Mouse (Mus musculus) forebrain, embryonic 10.5 days (tissue): ENCODE results near the gene Cryl1. TPM values are rescaled to one million over a fixed set of nuclear protein-coding genes. Genes with fewer than 3 reads are reported as not detected.

Experiments
- DNase-seq: peaks from one replicate; pipeline ENCODE4 v3.0.0-alpha.2; 2017; ENCODE audit warnings: low spot score; ENCODE audit errors: extremely low spot score
- H3K27ac ChIP-seq: fragments of 300-500 bp; sonication (generic); 2 replicates; pipeline ENCODE4 v1.5.1; 2016; ENCODE audit warnings: mild to moderate bottlenecking
- H3K27me3 ChIP-seq: fragments of 300-500 bp; sonication (generic); 2 replicates; pipeline ENCODE4 v1.6.1; 2016; ENCODE audit warnings: mild to moderate bottlenecking; ENCODE audit not compliant: poor library complexity, severe bottlenecking
- H3K36me3 ChIP-seq: fragments of 300-500 bp; sonication (generic); replicated peaks from 2 replicates; pipeline ENCODE4 v1.6.1; 2016; ENCODE audit warnings: mild to moderate bottlenecking, moderate library complexity
- H3K4me1 ChIP-seq: fragments of 300-500 bp; sonication (generic); 2 replicates; pipeline ENCODE4 v1.6.1; 2016
- H3K4me3 ChIP-seq: fragments of 300-500 bp; sonication (generic); 2 replicates; pipeline ENCODE4 v1.5.1; 2016; ENCODE audit warnings: mild to moderate bottlenecking, moderate library complexity
- H3K9me3 ChIP-seq: fragments of 300-500 bp; sonication (generic); 2 replicates; pipeline ENCODE4 v1.6.1; 2016; ENCODE audit warnings: mild to moderate bottlenecking, moderate library complexity
- WGBS: fragments of 180-500 bp; shearing (Covaris S2); methylation state at CpG from one replicate; pipeline ENCODE4 v1.1.7; 2016; 5-methylcytosine and 5-hydroxymethylcytosine counted together
- polyA plus RNA-seq: library from polyadenylated mRNA; unstranded; fragments of >200 nt; fragmentation: Nextera tagmentation; extraction: Ambion mirVana; gene quantifications from 2 replicates; pipeline ENCODE4 v1.2.1, GENCODE M21; 2016

Gene Cryl1
- polyA plus RNA-seq, 1 experiment from 2014 or later, result 6.2 TPM

- WGBS, result 87% methylated on average over 6 of the region's 6 CpGs
- Histone ChIP-seq H3K27me3 (peaks cover 29% of the 10 kb centered on the region), H3K4me1 (peaks cover 8% of the 10 kb centered on the region), H3K36me3 (no peaks in the 10 kb centered on the region), H3K27ac (no peak overlapping the region), H3K4me3 (no peak overlapping the region), H3K9me3 (no peaks in the 10 kb centered on the region)
- no peak for DNase-seq
Observed at GRCm38 (mm10) chr14:57363833-57364232, 34.5 kb downstream of the Cryl1 start.

GRCm38 (mm10) chr14:57362726-57363660, 35.3 kb downstream of the Cryl1 start:
- 14% methylated on average over 25 of the region's 31 CpGs for WGBS
- DNase-seq, result peak; percentile 85
- peak overlapping the region; percentile 33 for H3K4me3 ChIP-seq

GRCm38 (mm10) chr14:57357030-57357429, 41.3 kb downstream of the Cryl1 start:
- H3K27ac ChIP-seq, result no peak overlapping the region
- H3K4me3 ChIP-seq, result no peak overlapping the region
- no peaks in the 10 kb centered on the region for H3K36me3 ChIP-seq
- DNase-seq, result no peak
- H3K9me3 ChIP-seq, result no peaks in the 10 kb centered on the region
- peaks cover 26% of the 10 kb centered on the region for H3K27me3 ChIP-seq
- 79% methylated on average over 5 of the region's 5 CpGs for WGBS
- peaks cover 1% of the 10 kb centered on the region for H3K4me1 ChIP-seq

More at GRCm38 (mm10) chr14:57362726-57363660, 35.3 kb downstream of the Cryl1 start:
- Histone ChIP-seq H3K9me3 (no peaks in the 10 kb centered on the region), H3K36me3 (no peaks in the 10 kb centered on the region), H3K27me3 (peaks cover 29% of the 10 kb centered on the region), H3K4me1 (peaks cover 8% of the 10 kb centered on the region), H3K27ac (no peak overlapping the region)

GRCm38 (mm10) chr14:57351521-57352235, 46.7 kb downstream of the Cryl1 start:
- Histone ChIP-seq H3K4me3 (no peak overlapping the region), H3K27ac (no peak overlapping the region), H3K9me3 (no peaks in the 10 kb centered on the region), H3K4me1 (peaks cover 18% of the 10 kb centered on the region), H3K27me3 (peaks cover 33% of the 10 kb centered on the region), H3K36me3 (no peaks in the 10 kb centered on the region)
- WGBS, result 74% methylated on average over 7 of the region's 7 CpGs
- DNase-seq, result peak; percentile 30

- peaks cover 18% of the 10 kb centered on the region for H3K4me1 ChIP-seq
- no peaks in the 10 kb centered on the region for H3K9me3 ChIP-seq
- H3K27ac ChIP-seq, result no peak overlapping the region
- no peaks in the 10 kb centered on the region for H3K36me3 ChIP-seq
- 90% methylated on average over 10 of the region's 10 CpGs for WGBS
- H3K4me3 ChIP-seq, result no peak overlapping the region
- no peak for DNase-seq
- H3K27me3 ChIP-seq, result peaks cover 33% of the 10 kb centered on the region
Observed at GRCm38 (mm10) chr14:57349955-57350354, 48.4 kb downstream of the Cryl1 start.

- Histone ChIP-seq H3K9me3 (no peaks in the 10 kb centered on the region), H3K4me1 (peaks cover 34% of the 10 kb centered on the region), H3K27me3 (peaks cover 33% of the 10 kb centered on the region), H3K27ac (no peak overlapping the region), H3K36me3 (no peaks in the 10 kb centered on the region), H3K4me3 (no peak overlapping the region)
- no peak for DNase-seq
- 75% methylated on average over 4 of the region's 4 CpGs for WGBS
Observed at GRCm38 (mm10) chr14:57348155-57348554, 50.2 kb downstream of the Cryl1 start.

GRCm38 (mm10) chr14:57346135-57346534, 52.2 kb downstream of the Cryl1 start:
- Histone ChIP-seq H3K4me1 (peaks cover 32% of the 10 kb centered on the region), H3K4me3 (no peak overlapping the region), H3K27me3 (peaks cover 21% of the 10 kb centered on the region), H3K9me3 (no peaks in the 10 kb centered on the region), H3K36me3 (no peaks in the 10 kb centered on the region), H3K27ac (no peak overlapping the region)
- WGBS, result 84% methylated on average over 3 of the region's 3 CpGs
- DNase-seq, result no peak

- no peaks in the 10 kb centered on the region for H3K36me3 ChIP-seq
- peaks cover 14% of the 10 kb centered on the region for H3K27me3 ChIP-seq
- H3K4me1 ChIP-seq, result peaks cover 24% of the 10 kb centered on the region
- DNase-seq, result no peak
- WGBS, result 85% methylated on average over 25 of the region's 25 CpGs
- H3K27ac ChIP-seq, result no peak overlapping the region
- H3K4me3 ChIP-seq, result no peak overlapping the region
- no peaks in the 10 kb centered on the region for H3K9me3 ChIP-seq
Observed at GRCm38 (mm10) chr14:57344781-57345492, 53.4 kb downstream of the Cryl1 start.

- peaks cover 24% of the 10 kb centered on the region for H3K4me1 ChIP-seq
- H3K4me3 ChIP-seq, result no peak overlapping the region
- no peak for DNase-seq
- WGBS, result 57% methylated on average over 15 of the region's 15 CpGs
- no peaks in the 10 kb centered on the region for H3K36me3 ChIP-seq
- 0 out of 2 replicates have a peak, but pooled peaks cover 5% of the 10 kb centered on the region for H3K27me3 ChIP-seq
- no peaks in the 10 kb centered on the region for H3K9me3 ChIP-seq
- H3K27ac ChIP-seq, result no peak overlapping the region
Observed at GRCm38 (mm10) chr14:57343057-57343750, 55.1 kb downstream of the Cryl1 start.

GRCm38 (mm10) chr14:57342316-57343055, 55.8 kb downstream of the Cryl1 start:
- no peak overlapping the region for H3K4me3 ChIP-seq
- 78% methylated on average over 6 of the region's 6 CpGs for WGBS
- H3K27ac ChIP-seq, result 0 out of 2 replicates have a peak overlapping the region, but pooled peaks have one; percentile 4
- no peaks in the 10 kb centered on the region for H3K36me3 ChIP-seq
- no peaks in the 10 kb centered on the region for H3K9me3 ChIP-seq
- H3K4me1 ChIP-seq, result peaks cover 24% of the 10 kb centered on the region
- 0 out of 2 replicates have a peak, but pooled peaks cover under 1% of the 10 kb centered on the region for H3K27me3 ChIP-seq
- DNase-seq, result no peak

- DNase-seq, result no peak
- Histone ChIP-seq H3K27me3 (no peaks in the 10 kb centered on the region), H3K27ac (no peak overlapping the region), H3K36me3 (no peaks in the 10 kb centered on the region), H3K9me3 (no peaks in the 10 kb centered on the region), H3K4me1 (peaks cover 14% of the 10 kb centered on the region), H3K4me3 (no peak overlapping the region)
- 52% methylated on average over 6 of the region's 6 CpGs for WGBS
Observed at GRCm38 (mm10) chr14:57338666-57339065, 59.7 kb downstream of the Cryl1 start.
